19 mouse cellular contexts compared by ENCODE assay signal in the genomic region with DNA sequence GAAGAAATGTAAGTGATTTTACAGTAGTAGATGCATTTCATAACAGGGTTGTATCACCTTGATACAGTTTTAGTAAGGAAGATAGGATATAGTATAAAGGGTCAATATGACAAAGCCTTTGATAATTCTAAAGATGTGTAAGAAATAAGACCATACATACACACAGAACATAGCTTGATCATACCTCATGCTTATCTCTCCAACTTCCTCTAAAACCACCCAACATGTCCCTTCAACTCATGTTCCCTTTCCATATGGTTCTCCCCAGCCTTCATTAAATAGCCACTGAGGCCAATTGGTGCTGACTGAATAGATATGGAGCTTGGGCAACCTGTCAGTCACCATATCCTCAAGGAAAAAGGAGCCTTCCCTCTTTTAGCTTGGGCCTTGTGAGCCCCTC. TPM values are rescaled to one million over a fixed set of nuclear protein-coding genes. Genes with fewer than 3 reads are reported as not detected.
DNase-seq lines count a peak whose midpoint lies in the region; ATAC-seq and TF ChIP-seq lines count a peak whose summit lies in the region.
"Had no signal": no experiment of that assay in that cellular context is flagged by ENCODE, and none has a peak within 500 bp of the region (broad histone marks: within the 10 kb centered on the region; RNA-seq: fewer than 3 reads in every experiment).

No protein-coding gene starts in this region.

- H3K36me3 ChIP-seq in forebrain, embryonic 11.5 days (ENCODE audit: control insufficient read depth, insufficient read depth, low read length) = no peaks in the 10 kb centered on the region
- no peaks in the 10 kb centered on the region for H3K36me3 ChIP-seq in forebrain, embryonic 15.5 days
- peaks cover 15 to 97% of the 10 kb centered on the region in 2 experiments for H3K36me3 ChIP-seq in MEL (ENCODE audit: control insufficient read depth in 1 of 2, insufficient read depth in 2 of 2, low read length in 2 of 2)
- H3K36me3 ChIP-seq: embryonic facial prominence, embryonic 12.5 days had no signal

- no peak; a peak in 1 of 4 replicates for TF ChIP-seq POLR2A in MEL (IDR thresholded peaks at IDR 0.05; ENCODE audit: control insufficient read depth in 1 of 2, insufficient read depth in 1 of 2, low read depth in 1 of 2, low read length in 2 of 2, poor library complexity in 1 of 2)
- TF ChIP-seq POLR2A in bone marrow macrophage, adult 2 months (IDR thresholded peaks at IDR 0.05; ENCODE audit: borderline replicate concordance, low read depth, low read length) = no peak

- peak; percentile 18 for DNase-seq in forebrain, embryonic 11.5 days (ENCODE audit: low spot score)
- peak; percentile 78 for DNase-seq in MEL (ENCODE audit: low read depth, low spot score)
- DNase-seq in cerebellum, postnatal 25 days = no peak
- DNase-seq in B cell, adult 2 months = no peak
- DNase-seq: adrenal gland, adult 8-10 months; adrenal gland, postnatal 14 days; adrenal gland, postnatal 36 days; cerebellum, adult 11 months; cerebellum, adult 18-20 months; cerebellum, adult 8-10 months; cerebellum, adult 9-11 months; cerebellum, postnatal 14 days; forebrain, postnatal 0 days had no signal

- ATAC-seq in forebrain, embryonic 11.5 days (replicated peaks; ENCODE audit: low FRiP score) = no peak
- ATAC-seq in forebrain, embryonic 15.5 days (replicated peaks) = no peak
- ATAC-seq: forebrain, embryonic 14.5 days; forebrain, postnatal 0 days had no signal

- H3K4me1 ChIP-seq in forebrain, embryonic 11.5 days (replicated peaks; ENCODE audit: control insufficient read depth, insufficient read depth, low read length) = peaks cover 2% of the 10 kb centered on the region; the same call in 1 of the 2 replicates
- H3K4me1 ChIP-seq in forebrain, embryonic 15.5 days = peaks cover 24% of the 10 kb centered on the region
- peaks cover 33 to 87% of the 10 kb centered on the region in 2 experiments for H3K4me1 ChIP-seq in MEL (ENCODE audit: control insufficient read depth in 1 of 2, insufficient read depth in 2 of 2, low read length in 2 of 2)
- peaks cover 70% of the 10 kb centered on the region for H3K4me1 ChIP-seq in bone marrow macrophage, adult 2 months (ENCODE audit: control insufficient read depth, insufficient read depth, low read length)

- no peaks in the 10 kb centered on the region for H3K27me3 ChIP-seq in forebrain, embryonic 11.5 days (ENCODE audit: control insufficient read depth, insufficient read depth, low read length)
- H3K27me3 ChIP-seq in forebrain, embryonic 15.5 days = no peaks in the 10 kb centered on the region
- H3K27me3 ChIP-seq in MEL (ENCODE audit: control insufficient read depth in 1 of 2, insufficient read depth in 2 of 2, low read length in 2 of 2) = no peaks in the 10 kb centered on the region
- H3K27me3 ChIP-seq: embryonic facial prominence, embryonic 12.5 days; forebrain, embryonic 12.5 days had no signal

- TF ChIP-seq EP300 in MEL (IDR thresholded peaks at IDR 0.05; ENCODE audit: low read depth in 1 of 2, low read length in 2 of 2) = no peak

- H3K27ac ChIP-seq in forebrain, embryonic 11.5 days (ENCODE audit: low read depth, low read length) = no peak overlapping the region
- no peak overlapping the region for H3K27ac ChIP-seq in forebrain, embryonic 15.5 days (replicated peaks)
- H3K27ac ChIP-seq in MEL (ENCODE audit: control insufficient read depth, low read depth, low read length) = peak overlapping the region; percentile 65
- H3K27ac ChIP-seq in bone marrow macrophage, adult 2 months (ENCODE audit: insufficient read depth, low read depth, low read length) = peak overlapping the region; percentile 56
- H3K27ac ChIP-seq: embryonic facial prominence, embryonic 10.5 days; embryonic facial prominence, embryonic 12.5 days; forebrain, embryonic 12.5 days had no signal

- no peak for TF ChIP-seq RAD21 in MEL (IDR thresholded peaks at IDR 0.05; ENCODE audit: low read depth, low read length)

- H3K9ac ChIP-seq in forebrain, embryonic 11.5 days (ENCODE audit: low read length) = no peak overlapping the region
- no peak overlapping the region for H3K9ac ChIP-seq in forebrain, embryonic 15.5 days (replicated peaks)
- H3K9ac ChIP-seq in MEL (ENCODE audit: control insufficient read depth, low read depth, low read length, poor library complexity, severe bottlenecking) = no peak overlapping the region
- H3K9ac ChIP-seq: embryonic facial prominence, embryonic 12.5 days; forebrain, embryonic 12.5 days; forebrain, postnatal 0 days had no signal

- H3K79me2 ChIP-seq in MEL (ENCODE audit: control insufficient read depth, insufficient read depth, low read length, poor library complexity) = peaks cover 92% of the 10 kb centered on the region

- H3K9me3 ChIP-seq in forebrain, embryonic 11.5 days (ENCODE audit: control insufficient read depth, low read length) = no peaks in the 10 kb centered on the region
- no peaks in the 10 kb centered on the region for H3K9me3 ChIP-seq in forebrain, embryonic 15.5 days
- H3K9me3 ChIP-seq in MEL (replicated peaks; ENCODE audit: insufficient read depth, low read length) = no peaks in the 10 kb centered on the region
- H3K9me3 ChIP-seq: embryonic facial prominence, embryonic 10.5 days; embryonic facial prominence, embryonic 12.5 days; forebrain, embryonic 12.5 days had no signal

- TF ChIP-seq CTCF in MEL (IDR thresholded peaks at IDR 0.05 in 2 of 3, conservative IDR thresholded peaks at IDR 0.05 in 1 of 3; ENCODE audit: control insufficient read depth in 1 of 3, insufficient read depth in 1 of 3, low read depth in 2 of 3, low read length in 3 of 3, poor library complexity in 1 of 3, severe bottlenecking in 1 of 3) = no peak
- TF ChIP-seq CTCF in bone marrow macrophage, adult 2 months (IDR thresholded peaks at IDR 0.05; ENCODE audit: low read depth, low read length) = no peak

- no peak overlapping the region for H3K4me2 ChIP-seq in forebrain, embryonic 11.5 days (ENCODE audit: low read depth, low read length, severe bottlenecking)
- no peak overlapping the region for H3K4me2 ChIP-seq in forebrain, embryonic 15.5 days (replicated peaks)
- H3K4me2 ChIP-seq: embryonic facial prominence, embryonic 12.5 days; forebrain, embryonic 12.5 days had no signal

- H3K4me3 ChIP-seq in forebrain, embryonic 11.5 days (ENCODE audit: low read depth, low read length) = no peak overlapping the region
- no peak overlapping the region for H3K4me3 ChIP-seq in forebrain, embryonic 15.5 days
- no peak overlapping the region for H3K4me3 ChIP-seq in MEL (ENCODE audit: control insufficient read depth in 1 of 2, insufficient read depth in 1 of 2, low read depth in 2 of 2, low read length in 2 of 2)
- H3K4me3 ChIP-seq in bone marrow macrophage, adult 2 months (ENCODE audit: insufficient read depth, low read length) = no peak overlapping the region
- H3K4me3 ChIP-seq: embryonic facial prominence, embryonic 10.5 days; embryonic facial prominence, embryonic 12.5 days; forebrain, embryonic 12.5 days had no signal

TF ChIP-seq in MEL, 35 proteins besides CTCF, POLR2A, EP300 and RAD21:
- no peak for TF ChIP-seq RCOR1 (IDR thresholded peaks at IDR 0.05; ENCODE audit: low read depth, low read length)
- no peak for TF ChIP-seq TCF12 (IDR thresholded peaks at IDR 0.05; ENCODE audit: low read depth, low read length)
- TF ChIP-seq CHD2 (IDR thresholded peaks at IDR 0.05; ENCODE audit: low read length) = no peak
- no peak for TF ChIP-seq MEF2A (IDR thresholded peaks at IDR 0.05; ENCODE audit: extremely low read depth, insufficient replicate concordance, low read depth, low read length, poor library complexity, severe bottlenecking)
- TF ChIP-seq TAL1 (IDR thresholded peaks at IDR 0.05; ENCODE audit: low read length) = 0 out of 2 replicates have a peak, but pooled peaks have one; percentile 21
- no peak for TF ChIP-seq GABPA (IDR thresholded peaks at IDR 0.05; ENCODE audit: low read depth, low read length)
- no peak for TF ChIP-seq MYC (IDR thresholded peaks at IDR 0.05; ENCODE audit: low read depth, low read length)
- 0 out of 2 replicates have a peak, but pooled peaks have one; percentile 30 for TF ChIP-seq POLR2AphosphoS5 (IDR thresholded peaks at IDR 0.05; ENCODE audit: borderline replicate concordance, low read depth, low read length)
- TF ChIP-seq USF1 (IDR thresholded peaks at IDR 0.05; ENCODE audit: low read depth, low read length) = no peak
- TF ChIP-seq GATA1 (IDR thresholded peaks at IDR 0.05; ENCODE audit: low read depth, low read length) = peak; percentile 80
- TF ChIP-seq SIN3A (IDR thresholded peaks at IDR 0.05; ENCODE audit: low read length) = no peak
- TF ChIP-seq MAZ (IDR thresholded peaks at IDR 0.05; ENCODE audit: low read depth, low read length) = no peak

RNA-seq across cellular contexts. Expression of gene Ano6, which starts 9.4 kb away (rescaled TPM):
- polyA plus RNA-seq in forebrain, embryonic 11.5 days (2014; fragmentation: Nextera tagmentation; extraction: Ambion mirVana) = 38.0 and 40.3 TPM in 2 replicates
- 22.1 and 22.4 TPM in 2 replicates for polyA plus RNA-seq in forebrain, embryonic 15.5 days (2015; fragmentation: Nextera tagmentation; extraction: Ambion mirVana)
- total RNA-seq in MEL (2012; rRNA removed) = 66.6 and 69.4 TPM in 2 replicates
- 10 to 100 TPM; 54.8 to 61.4 TPM for polyA plus RNA-seq in MEL (2012; ENCODE audit: insufficient read depth in 1 of 2, insufficient read length in 2 of 2, low read depth in 1 of 2, low replicate concordance in 2 of 2, missing spikeins in 1 of 2)
- polyA plus RNA-seq in bone marrow macrophage, adult 2 months (2012; ENCODE audit: insufficient read depth, insufficient read length, missing spikeins) = 64.0 and 73.0 TPM in 2 replicates

Comparison
In these comparisons a context has a peak if more than half of its experiments do, and no peak if none do; other contexts are left out.
1. DNase-seq: peak in forebrain, embryonic 11.5 days (single experiment) and MEL (single experiment); none in cerebellum, postnatal 25 days (0 of 2) and B cell, adult 2 months (0 of 2).
2. H3K27ac ChIP-seq: peak in MEL (single experiment) and bone marrow macrophage, adult 2 months (single experiment); none in forebrain, embryonic 11.5 days (single experiment) and forebrain, embryonic 15.5 days (single experiment).